17 mouse cellular contexts compared by ENCODE assay signal in genomic region chr2:92455704-92456103, GRCm38 (mm10). TPM values are rescaled to one million over a fixed set of nuclear protein-coding genes. Genes with fewer than 3 reads are reported as not detected.
DNase-seq lines count a peak whose midpoint lies in the region; ATAC-seq and TF ChIP-seq lines count a peak whose summit lies in the region.
"Had no signal": no experiment of that assay in that cellular context is flagged by ENCODE, and none has a peak within 500 bp of the region (broad histone marks: within the 10 kb centered on the region; RNA-seq: fewer than 3 reads in every experiment).

No protein-coding gene starts in this region.

- no peak overlapping the region for H3K4me2 ChIP-seq in limb, embryonic 13.5 days (replicated peaks)
- H3K4me2 ChIP-seq: embryonic facial prominence, embryonic 15.5 days; forebrain, embryonic 12.5 days; limb, embryonic 15.5 days; neural tube, embryonic 12.5 days; stomach, embryonic 15.5 days had no signal

- ATAC-seq in CD4-positive, CD25-positive, alpha-beta regulatory T cell, adult 4 months, result no peak
- no peak for ATAC-seq in limb, embryonic 13.5 days (ENCODE audit: low FRiP score, low read depth)
- no peak for ATAC-seq in cerebellum, adult (ENCODE audit: insufficient number of reproducible peaks, low FRiP score, low TSS enrichment)
- ATAC-seq: midbrain, embryonic 16.5 days had no signal

- 19% methylated on average over 2 of the region's 3 CpGs for WGBS in limb, embryonic 13.5 days
- 50% methylated on average over 3 of the region's 3 CpGs for WGBS in limb, embryonic 10.5 days
- 4% methylated on average over 3 of the region's 3 CpGs for WGBS in thymus, adult 2 months

- TF ChIP-seq POLR2A in thymus, adult 2 months (IDR thresholded peaks at IDR 0.05; ENCODE audit: control insufficient read depth, extremely low read depth, insufficient read depth, low read length, poor library complexity), result no peak

- H3K27me3 ChIP-seq in limb, embryonic 13.5 days, result peaks cover 9% of the 10 kb centered on the region
- H3K27me3 ChIP-seq in limb, embryonic 10.5 days (ENCODE audit: low read depth, poor library complexity, severe bottlenecking), result peaks cover 12% of the 10 kb centered on the region
- H3K27me3 ChIP-seq in thymus, adult 2 months (ENCODE audit: control insufficient read depth, insufficient read depth, low read length), result no peaks in the 10 kb centered on the region
- H3K27me3 ChIP-seq in splenic B cell, adult 2 months (ENCODE audit: control insufficient read depth, insufficient read depth, low read length, poor library complexity, severe bottlenecking), result no peaks in the 10 kb centered on the region
- H3K27me3 ChIP-seq: stomach, embryonic 15.5 days had no signal

- peaks cover 34% of the 10 kb centered on the region for H3K4me1 ChIP-seq in limb, embryonic 13.5 days
- peaks cover 49% of the 10 kb centered on the region for H3K4me1 ChIP-seq in limb, embryonic 10.5 days
- peaks cover 37% of the 10 kb centered on the region for H3K4me1 ChIP-seq in thymus, adult 2 months (replicated peaks; ENCODE audit: control insufficient read depth, insufficient read depth, low read length)

- H3K9ac ChIP-seq in limb, embryonic 13.5 days, result 0 out of 2 replicates have a peak overlapping the region, but pooled peaks have one; percentile 19
- H3K9ac ChIP-seq: embryonic facial prominence, embryonic 15.5 days; forebrain, embryonic 12.5 days; limb, embryonic 15.5 days; neural tube, embryonic 12.5 days; stomach, embryonic 15.5 days had no signal

- no peak for TF ChIP-seq CTCF in thymus, adult 2 months (IDR thresholded peaks at IDR 0.05; ENCODE audit: borderline replicate concordance, control insufficient read depth, extremely low read depth, insufficient read depth, low read length, poor library complexity)

- H3K9me3 ChIP-seq in limb, embryonic 13.5 days, result no peaks in the 10 kb centered on the region
- no peaks in the 10 kb centered on the region for H3K9me3 ChIP-seq in limb, embryonic 10.5 days (replicated peaks)
- H3K9me3 ChIP-seq: embryonic facial prominence, embryonic 15.5 days; forebrain, embryonic 12.5 days; limb, embryonic 15.5 days; neural tube, embryonic 12.5 days; stomach, embryonic 15.5 days had no signal

- H3K36me3 ChIP-seq in limb, embryonic 13.5 days, result peaks cover 28% of the 10 kb centered on the region
- peaks cover 25% of the 10 kb centered on the region for H3K36me3 ChIP-seq in limb, embryonic 10.5 days
- H3K36me3 ChIP-seq in thymus, adult 2 months (ENCODE audit: control insufficient read depth, insufficient read depth, low read length), result peaks cover 21% of the 10 kb centered on the region
- peaks cover 5% of the 10 kb centered on the region for H3K36me3 ChIP-seq in splenic B cell, adult 2 months (ENCODE audit: control insufficient read depth, insufficient read depth, low read length, poor library complexity, severe bottlenecking)

- DNase-seq in CD4-positive, CD25-positive, alpha-beta regulatory T cell, adult 2 months (ENCODE audit: low read depth, low spot score), result peak; percentile 48
- no peak for DNase-seq in limb, embryonic 10.5 days (ENCODE audit: low spot score)
- no peak for DNase-seq in thymus, adult 2 months
- no peak for DNase-seq in thymus, postnatal 10 days (ENCODE audit: low spot score in 2 of 2)
- peak; percentile 53 for DNase-seq in splenic B cell, adult 2 months (ENCODE audit: low read depth, low spot score)
- DNase-seq: cerebellum, adult 18-20 months; lung, postnatal 14 days; thymus, postnatal 36 days had no signal

- H3K27ac ChIP-seq in limb, embryonic 13.5 days, result no peak overlapping the region
- H3K27ac ChIP-seq in limb, embryonic 10.5 days, result no peak overlapping the region
- H3K27ac ChIP-seq in thymus, adult 2 months (ENCODE audit: control insufficient read depth, insufficient read depth, low read length), result peak overlapping the region; percentile 50; the same call in 1 of the 2 replicates
- H3K27ac ChIP-seq: embryonic facial prominence, embryonic 15.5 days; forebrain, embryonic 12.5 days; limb, embryonic 15.5 days; neural tube, embryonic 12.5 days; stomach, embryonic 15.5 days had no signal

- no peak overlapping the region for H3K4me3 ChIP-seq in limb, embryonic 13.5 days
- no peak overlapping the region for H3K4me3 ChIP-seq in limb, embryonic 10.5 days
- H3K4me3 ChIP-seq in thymus, adult 2 months (ENCODE audit: control insufficient read depth, insufficient read depth, low read length), result no peak overlapping the region
- H3K4me3 ChIP-seq: embryonic facial prominence, embryonic 15.5 days; forebrain, embryonic 12.5 days; limb, embryonic 15.5 days; neural tube, embryonic 12.5 days; stomach, embryonic 15.5 days had no signal

RNA-seq across cellular contexts. Expression of gene Slc35c1, which starts 4.6 kb away (rescaled TPM):
- polyA plus RNA-seq in CD4-positive, CD25-positive, alpha-beta regulatory T cell, adult 4 months (2017; shearing (Covaris generic)), result 10 to 100 TPM; 50.3 to 73.8 TPM
- 10.6 and 11.7 TPM in 2 replicates for polyA plus RNA-seq in limb, embryonic 13.5 days (2015; fragmentation: Nextera tagmentation; extraction: Ambion mirVana)
- polyA plus RNA-seq in limb, embryonic 10.5 days (2016; fragmentation: Nextera tagmentation; extraction: Ambion mirVana), result 11.1 and 11.2 TPM in 2 replicates
- polyA plus RNA-seq in thymus, adult 2 months (2012; rRNA removed), result 144 and 156 TPM in 2 replicates

RNA-seq across cellular contexts. Expression of gene Cry2, which starts 21.9 kb away (rescaled TPM):
- 10 to 100 TPM; 10.6 to 13.4 TPM for polyA plus RNA-seq in CD4-positive, CD25-positive, alpha-beta regulatory T cell, adult 4 months (2017; shearing (Covaris generic))
- 31.0 and 34.9 TPM in 2 replicates for polyA plus RNA-seq in limb, embryonic 13.5 days (2015; fragmentation: Nextera tagmentation; extraction: Ambion mirVana)
- polyA plus RNA-seq in limb, embryonic 10.5 days (2016; fragmentation: Nextera tagmentation; extraction: Ambion mirVana), result 19.0 and 25.2 TPM in 2 replicates
- polyA plus RNA-seq in thymus, adult 2 months (2012; rRNA removed), result 16.2 and 19.6 TPM in 2 replicates

RNA-seq across cellular contexts. Expression of gene Mapk8ip1, which starts 54.6 kb away (rescaled TPM):
- polyA plus RNA-seq in CD4-positive, CD25-positive, alpha-beta regulatory T cell, adult 4 months (2017; shearing (Covaris generic)), result under 1 TPM; 0.35 to 0.68 TPM
- polyA plus RNA-seq in limb, embryonic 13.5 days (2015; fragmentation: Nextera tagmentation; extraction: Ambion mirVana), result 27.6 and 28.9 TPM in 2 replicates
- polyA plus RNA-seq in limb, embryonic 10.5 days (2016; fragmentation: Nextera tagmentation; extraction: Ambion mirVana), result 28.5 and 36.3 TPM in 2 replicates
- 10.6 and 11.4 TPM in 2 replicates for polyA plus RNA-seq in thymus, adult 2 months (2012; rRNA removed)

Comparison
In these comparisons a context has a peak if more than half of its experiments do, and no peak if none do; other contexts are left out.
1. DNase-seq: peak in CD4-positive, CD25-positive, alpha-beta regulatory T cell, adult 2 months (single experiment) and splenic B cell, adult 2 months (single experiment); none in limb, embryonic 10.5 days (single experiment), thymus, adult 2 months (single experiment) and thymus, postnatal 10 days (0 of 2).